Mouse (Mus musculus) 3134 (cell line): ENCODE measurements at regions not wholly inside any gene's neighbourhood (a gene's known extent, or its start where the extent isn't known, plus 50 kb on each side); places are given as distances from the start of the nearest gene placed in this dataset.
"Not testable (repeated sequence)": the region's sequence is repeated elsewhere in the genome, so short reads cannot be mapped to it uniquely, and the experiment has no call there.

Experiments
- DNase-seq: peaks from one replicate; pipeline ENCODE4 v3.0.0-alpha.2; 2011; ENCODE audit warnings: low spot score; ENCODE audit not compliant: insufficient read length; ENCODE audit errors: extremely low read depth

- DNase-seq = no peak
These were observed 220.7 kb downstream of the Fam76b start for GRCm38 (mm10) chr9:14048224-14048623.

- peak; percentile 45 for DNase-seq
These were observed 221.2 kb upstream of the Sesn3 start for GRCm38 (mm10) chr9:14053704-14054103.

GRCm38 (mm10) chr9:14056410-14057172 lies 218.3 kb upstream of the Sesn3 start:
- DNase-seq = no peak

GRCm38 (mm10) chr9:14058592-14059227 lies 216.2 kb upstream of the Sesn3 start:
- no peak for DNase-seq

- no peak for DNase-seq
These were observed 215.6 kb upstream of the Sesn3 start for GRCm38 (mm10) chr9:14059228-14059779.

GRCm38 (mm10) chr9:14060257-14060656 lies 214.6 kb upstream of the Sesn3 start:
- DNase-seq = no peak

- no peak for DNase-seq
These were observed 213.5 kb upstream of the Sesn3 start for GRCm38 (mm10) chr9:14061389-14061788.

GRCm38 (mm10) chr9:14061840-14062239 lies 213.0 kb upstream of the Sesn3 start:
- DNase-seq = no peak

- DNase-seq = no peak
These were observed 212.2 kb upstream of the Sesn3 start for GRCm38 (mm10) chr9:14062706-14063105.

GRCm38 (mm10) chr9:14066741-14067140 lies 208.1 kb upstream of the Sesn3 start:
- DNase-seq = not testable (repeated sequence)

GRCm38 (mm10) chr9:14069076-14069475 lies 205.8 kb upstream of the Sesn3 start:
- no peak for DNase-seq

- no peak for DNase-seq
These were observed 205.1 kb upstream of the Sesn3 start for GRCm38 (mm10) chr9:14069770-14070169.

- no peak for DNase-seq
These were observed 203.1 kb upstream of the Sesn3 start for GRCm38 (mm10) chr9:14071728-14072127.

- no peak for DNase-seq
These were observed 201.9 kb upstream of the Sesn3 start for GRCm38 (mm10) chr9:14072950-14073349.

- no peak for DNase-seq
These were observed 200.6 kb upstream of the Sesn3 start for GRCm38 (mm10) chr9:14074273-14074672.

GRCm38 (mm10) chr9:14074866-14075265 lies 200.0 kb upstream of the Sesn3 start:
- DNase-seq = not testable (repeated sequence)

GRCm38 (mm10) chr9:14075452-14075851 lies 199.4 kb upstream of the Sesn3 start:
- no peak for DNase-seq

- no peak for DNase-seq
These were observed 199.0 kb upstream of the Sesn3 start for GRCm38 (mm10) chr9:14075868-14076267.

GRCm38 (mm10) chr9:14076728-14077127 lies 198.1 kb upstream of the Sesn3 start:
- no peak for DNase-seq

GRCm38 (mm10) chr9:14081138-14081537 lies 193.7 kb upstream of the Sesn3 start:
- no peak for DNase-seq

GRCm38 (mm10) chr9:14086201-14086600 lies 188.7 kb upstream of the Sesn3 start:
- DNase-seq = no peak

GRCm38 (mm10) chr9:14086611-14087010 lies 188.3 kb upstream of the Sesn3 start:
- DNase-seq = no peak
